In genomic region chr4:54998146-54998841, GRCm38 (mm10) we compare ENCODE assay signal across 17 mouse cellular contexts. TPM values are rescaled to one million over a fixed set of nuclear protein-coding genes. Genes with fewer than 3 reads are reported as not detected.
"Had no signal": no experiment of that assay in that cellular context is flagged by ENCODE, and none has a peak within 500 bp of the region (broad histone marks: within the 10 kb centered on the region; RNA-seq: fewer than 3 reads in every experiment).

No protein-coding gene starts in this region.

- H3K9me3 ChIP-seq: liver, embryonic 13.5 days; neural tube, embryonic 12.5 days; stomach, embryonic 15.5 days had no signal

- H3K27ac ChIP-seq: kidney, postnatal 0 days; layer of hippocampus, adult 2 months; left cerebral cortex, adult 2 months; liver, embryonic 13.5 days; neural tube, embryonic 12.5 days; stomach, embryonic 15.5 days had no signal

- H3K4me1 ChIP-seq: liver, embryonic 13.5 days had no signal

- H3K36me3 ChIP-seq: liver, embryonic 13.5 days; stomach, embryonic 15.5 days had no signal

- H3K9ac ChIP-seq: liver, embryonic 13.5 days; neural tube, embryonic 12.5 days; stomach, embryonic 15.5 days had no signal

- H3K27me3 ChIP-seq: liver, embryonic 13.5 days; neural tube, embryonic 12.5 days; stomach, embryonic 15.5 days had no signal

- H3K4me3 ChIP-seq: layer of hippocampus, adult 2 months; left cerebral cortex, adult 2 months; liver, embryonic 13.5 days; neural tube, embryonic 12.5 days; stomach, embryonic 15.5 days had no signal

- DNase-seq: kidney, postnatal 25 days; layer of hippocampus, adult 9-11 months; liver, embryonic 13.5 days; lung, adult 2 months; lung, postnatal 14 days; lung, postnatal 4 days; midbrain, embryonic 14.5 days; retina, postnatal 1 day; right cerebral cortex, postnatal 25 days; spleen, adult 18-20 months; thymus, postnatal 25 days had no signal

RNA-seq across cellular contexts. Expression of gene Zfp462, which starts 53.4 kb away (rescaled TPM):
- total RNA-seq: neutrophil, adult 5-6 weeks had no signal
